Mouse (Mus musculus) heart, postnatal 0 days (tissue): ENCODE measurements around the gene Cnnm3.

Source experiments
- CTCF ChIP-seq: IDR thresholded peaks from 2 replicates; pipeline ENCODE4 v1.5.1; 2016; ENCODE audit warnings: antibody characterized with exemption, control low read depth, low read depth
- EP300 ChIP-seq: IDR thresholded peaks from 2 replicates; pipeline ENCODE4 v1.6.1; 2016; ENCODE audit warnings: antibody characterized with exemption, low read depth

DNA sequence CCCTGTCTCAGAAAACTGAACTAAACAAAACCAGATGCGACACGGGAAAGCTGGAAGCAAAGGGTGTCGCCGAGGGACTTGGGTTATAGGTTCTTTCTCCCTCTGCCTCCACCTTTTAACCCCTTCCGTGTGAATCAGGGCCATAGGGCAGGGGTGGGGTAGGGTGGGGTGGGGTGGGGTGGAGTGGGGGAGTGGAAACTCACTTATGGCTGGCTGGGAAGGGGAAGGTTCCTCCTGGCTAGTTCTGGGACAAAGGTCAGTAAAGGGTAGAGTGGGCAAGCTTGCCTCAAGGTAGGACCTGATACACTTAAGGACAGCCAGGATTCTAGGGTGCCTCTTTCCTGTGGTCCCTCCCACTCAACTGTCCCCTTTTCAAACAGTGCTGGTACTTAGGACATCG, 18.4 kb upstream of the Cnnm3 start:
- no peak for TF ChIP-seq CTCF
- TF ChIP-seq EP300, result no peak
